Mouse (Mus musculus): ENCODE measurements around the gene Nt5c2.

Gene Nt5c2

GRCm38 (mm10) chr19:46929044-46929587, 85.8 kb downstream of the Nt5c2 start:
- peak; percentile 7 for DNase-seq (ENCODE audit: low read depth, low spot score)

- no peak for DNase-seq (ENCODE audit: low read depth, low spot score)
Observed at GRCm38 (mm10) chr19:46928136-46928535, 86.8 kb downstream of the Nt5c2 start.

GRCm38 (mm10) chr19:46926951-46927350, 88.0 kb downstream of the Nt5c2 start:
- no peak for DNase-seq (ENCODE audit: low read depth, low spot score)

- no peak for DNase-seq (ENCODE audit: low read depth, low spot score)
Observed at GRCm38 (mm10) chr19:46926357-46926756, 88.6 kb downstream of the Nt5c2 start.

GRCm38 (mm10) chr19:46920571-46920970, 94.4 kb downstream of the Nt5c2 start:
- DNase-seq (ENCODE audit: low read depth, low spot score), result no peak

GRCm38 (mm10) chr19:46915406-46916080, 99.4 kb downstream of the Nt5c2 start:
- no peak for DNase-seq (ENCODE audit: low read depth, low spot score)

- DNase-seq (ENCODE audit: low read depth, low spot score), result no peak
Observed at GRCm38 (mm10) chr19:46913626-46914025, 101.3 kb downstream of the Nt5c2 start.

GRCm38 (mm10) chr19:46911492-46911891, 103.5 kb downstream of the Nt5c2 start:
- no peak for DNase-seq (ENCODE audit: low read depth, low spot score)

GRCm38 (mm10) chr19:46908977-46909376, 106.0 kb downstream of the Nt5c2 start:
- no peak for DNase-seq (ENCODE audit: low read depth, low spot score)

- no peak for DNase-seq (ENCODE audit: low read depth, low spot score)
Observed at GRCm38 (mm10) chr19:46908207-46908606, 106.7 kb downstream of the Nt5c2 start.

- no peak for DNase-seq (ENCODE audit: low read depth, low spot score)
Observed at GRCm38 (mm10) chr19:46905971-46906370, 109.0 kb downstream of the Nt5c2 start.

GRCm38 (mm10) chr19:46905383-46905782, 109.6 kb downstream of the Nt5c2 start:
- DNase-seq (ENCODE audit: low read depth, low spot score), result no peak

GRCm38 (mm10) chr19:46904907-46905306, 110.0 kb downstream of the Nt5c2 start:
- DNase-seq (ENCODE audit: low read depth, low spot score), result no peak

- DNase-seq (ENCODE audit: low read depth, low spot score), result no peak
Observed at GRCm38 (mm10) chr19:46903379-46903778, 111.6 kb downstream of the Nt5c2 start.

- no peak for DNase-seq (ENCODE audit: low read depth, low spot score)
Observed at GRCm38 (mm10) chr19:46901323-46901722, 113.6 kb downstream of the Nt5c2 start.

- no peak for DNase-seq (ENCODE audit: low read depth, low spot score)
Observed at GRCm38 (mm10) chr19:46900786-46901185, 114.2 kb downstream of the Nt5c2 start.

GRCm38 (mm10) chr19:46899871-46900270, 115.1 kb downstream of the Nt5c2 start:
- no peak for DNase-seq (ENCODE audit: low read depth, low spot score)

GRCm38 (mm10) chr19:46899306-46899705, 115.6 kb downstream of the Nt5c2 start:
- DNase-seq (ENCODE audit: low read depth, low spot score), result no peak

- no peak for DNase-seq (ENCODE audit: low read depth, low spot score)
Observed at GRCm38 (mm10) chr19:46898222-46898621, 116.7 kb downstream of the Nt5c2 start.

GRCm38 (mm10) chr19:46897135-46897534, 117.8 kb downstream of the Nt5c2 start:
- no peak for DNase-seq (ENCODE audit: low read depth, low spot score)

- DNase-seq (ENCODE audit: low read depth, low spot score), result no peak
Observed at GRCm38 (mm10) chr19:46893484-46893883, 121.5 kb downstream of the Nt5c2 start.

- DNase-seq (ENCODE audit: low read depth, low spot score), result no peak
Observed at GRCm38 (mm10) chr19:46892856-46893255, 122.1 kb downstream of the Nt5c2 start.

- no peak for DNase-seq (ENCODE audit: low read depth, low spot score)
Observed at GRCm38 (mm10) chr19:46890657-46891056, 124.3 kb downstream of the Nt5c2 start.

GRCm38 (mm10) chr19:46889666-46890065, 125.3 kb downstream of the Nt5c2 start:
- DNase-seq (ENCODE audit: low read depth, low spot score), result no peak

Data from embryo, embryonic 11.5 days (tissue).